Mouse (Mus musculus) megakaryocyte progenitor cell, adult 5-6 weeks (primary cell): ENCODE measurements around the gene Myzap. TPM values are rescaled to one million over a fixed set of nuclear protein-coding genes. Genes with fewer than 3 reads are reported as not detected.
"Not testable (repeated sequence)": the region's sequence is repeated elsewhere in the genome, so short reads cannot be mapped to it uniquely, and the experiment has no call there.

ENCODE experiments used
- ATAC-seq: replicated peaks from 2 replicates; pipeline ENCODE4 v1.8.0; 2016; ENCODE audit warnings: mild to moderate bottlenecking, moderate TSS enrichment, inconsistent platforms; ENCODE audit not compliant: poor library complexity
- total RNA-seq, 2 experiments: library from RNA; stranded (forward) in 1 of 2; stranded (reverse) in 1 of 2; fragments of 157-497, 149-512 nt in 1 of 2; fragments of 200-1000 nt in 1 of 2; gene quantifications; 2 replicates each; pipeline versions ENCODE4 v1.2.3 to v1.2.4; 2015 to 2017

Gene Myzap
- total RNA-seq (2015) (not detected in 2 replicates), total RNA-seq (2017) (0.98 and 1.5 TPM in 2 replicates)

- peak; percentile 99 for ATAC-seq
These were observed at the start of gene Myzap for GRCm38 (mm10) chr9:71591938-71592548. Gene Myzap, minus strand, starts transcription at chr9:71592360.

- no peak for ATAC-seq
These were observed 48.3 kb upstream of the Myzap start for GRCm38 (mm10) chr9:71640361-71640927.

GRCm38 (mm10) chr9:71638198-71638597 lies 46.0 kb upstream of the Myzap start:
- ATAC-seq: no peak

- no peak for ATAC-seq
These were observed 44.7 kb upstream of the Myzap start for GRCm38 (mm10) chr9:71636854-71637253.

GRCm38 (mm10) chr9:71635627-71636026 lies 43.5 kb upstream of the Myzap start:
- ATAC-seq: no peak

- ATAC-seq: no peak
These were observed 42.8 kb upstream of the Myzap start for GRCm38 (mm10) chr9:71634916-71635315.

- no peak for ATAC-seq
These were observed 36.8 kb upstream of the Myzap start for GRCm38 (mm10) chr9:71628921-71629320.

- ATAC-seq: no peak
These were observed 36.1 kb upstream of the Myzap start for GRCm38 (mm10) chr9:71628286-71628685.

- ATAC-seq: no peak
These were observed 33.8 kb upstream of the Myzap start for GRCm38 (mm10) chr9:71625961-71626360.

- ATAC-seq: peak; percentile 61; the same call in 1 of the 2 replicates
These were observed 32.8 kb upstream of the Myzap start for GRCm38 (mm10) chr9:71624793-71625495.

- ATAC-seq: peak; percentile 85
These were observed 31.9 kb upstream of the Myzap start for GRCm38 (mm10) chr9:71623871-71624569.

- ATAC-seq: no peak
These were observed 30.4 kb upstream of the Myzap start for GRCm38 (mm10) chr9:71622593-71622992.

- ATAC-seq: no peak
These were observed 29.8 kb upstream of the Myzap start for GRCm38 (mm10) chr9:71621968-71622367.

GRCm38 (mm10) chr9:71620116-71620515 lies 28.0 kb upstream of the Myzap start:
- ATAC-seq: not testable (repeated sequence)

- ATAC-seq: peak; percentile 51; the same call in 1 of the 2 replicates
These were observed 25.2 kb upstream of the Myzap start for GRCm38 (mm10) chr9:71617363-71617762.

- ATAC-seq: peak; percentile 86
These were observed 24.0 kb upstream of the Myzap start for GRCm38 (mm10) chr9:71616185-71616584.

- no peak; the same call in 1 of the 2 replicates for ATAC-seq
These were observed 22.5 kb upstream of the Myzap start for GRCm38 (mm10) chr9:71614643-71615042.

GRCm38 (mm10) chr9:71612981-71613380 lies 20.8 kb upstream of the Myzap start:
- peak; percentile 67 for ATAC-seq

- no peak for ATAC-seq
These were observed 19.7 kb upstream of the Myzap start for GRCm38 (mm10) chr9:71611876-71612275.

- ATAC-seq: no peak
These were observed 16.9 kb upstream of the Myzap start for GRCm38 (mm10) chr9:71609010-71609409.

- ATAC-seq: peak; percentile 81
These were observed 14.3 kb upstream of the Myzap start for GRCm38 (mm10) chr9:71606296-71607057.
